Mouse (Mus musculus) spleen, postnatal 14 days (tissue): ENCODE results near the gene Plppr5.

Source experiments
- DNase-seq, 2 experiments: peaks; one replicate each; pipeline ENCODE4 v3.0.0; 2021 to 2022; ENCODE audit warnings: low spot score in 2 of 2

Gene Plppr5

DNA sequence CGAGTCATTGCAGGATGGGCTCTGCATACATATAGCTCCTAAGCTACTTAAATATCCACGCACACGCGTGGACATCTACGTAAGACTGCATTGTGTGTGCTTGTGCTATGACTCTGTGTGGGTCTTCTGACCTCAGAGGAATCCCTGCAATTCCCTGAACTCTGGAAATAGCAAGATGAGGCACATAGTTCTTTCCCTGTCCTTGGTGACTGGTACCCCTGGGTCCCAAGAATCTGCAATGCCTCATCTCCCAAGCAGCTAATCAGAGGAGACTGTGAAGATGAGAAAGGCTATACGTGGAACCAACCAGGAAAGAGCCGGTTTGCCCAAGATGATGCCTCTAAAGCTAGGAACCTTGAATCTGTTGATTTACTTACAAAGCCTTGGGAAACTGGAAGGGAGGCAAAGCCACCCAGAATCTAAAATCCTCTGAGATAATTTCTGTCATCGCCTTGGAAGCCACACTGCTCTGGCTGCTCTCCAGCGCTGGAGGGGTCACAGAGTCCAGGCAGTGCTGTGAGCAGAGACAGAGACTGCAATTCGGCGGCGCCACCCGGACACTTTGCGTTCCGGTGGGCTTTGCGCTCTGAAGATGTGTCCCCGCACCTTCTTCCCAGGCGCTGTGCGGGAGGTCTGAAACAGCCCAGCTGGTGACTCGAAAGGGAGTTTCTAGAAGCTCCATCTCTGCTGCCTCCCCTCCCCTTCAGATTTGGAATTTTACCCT lies at the start of gene Plppr5:
TSS of gene Plppr5 (plus strand) at position 308 of the 724 bp plus-strand sequence.
- no peak for DNase-seq

DNA sequence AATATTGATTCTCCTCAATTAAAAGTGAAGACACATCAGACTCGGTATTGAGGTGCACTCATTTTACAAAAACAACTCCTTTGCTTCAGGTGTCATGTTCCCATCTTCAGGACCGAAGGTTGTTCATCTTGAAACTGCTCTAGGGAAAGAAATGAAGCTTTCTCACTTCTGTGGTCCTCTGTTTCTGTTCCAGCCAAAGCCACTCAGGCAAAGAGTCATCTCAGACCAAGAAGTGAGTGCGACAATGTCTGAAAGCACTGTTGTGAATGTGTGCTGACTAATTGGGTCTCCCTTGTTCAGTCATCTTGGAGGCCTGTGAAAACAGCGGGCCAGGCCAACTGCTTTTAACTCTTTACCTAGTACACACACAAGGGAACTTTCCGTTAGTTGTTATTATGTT lies 24.7 kb upstream of the Plppr5 start:
- DNase-seq: no peak

DNA sequence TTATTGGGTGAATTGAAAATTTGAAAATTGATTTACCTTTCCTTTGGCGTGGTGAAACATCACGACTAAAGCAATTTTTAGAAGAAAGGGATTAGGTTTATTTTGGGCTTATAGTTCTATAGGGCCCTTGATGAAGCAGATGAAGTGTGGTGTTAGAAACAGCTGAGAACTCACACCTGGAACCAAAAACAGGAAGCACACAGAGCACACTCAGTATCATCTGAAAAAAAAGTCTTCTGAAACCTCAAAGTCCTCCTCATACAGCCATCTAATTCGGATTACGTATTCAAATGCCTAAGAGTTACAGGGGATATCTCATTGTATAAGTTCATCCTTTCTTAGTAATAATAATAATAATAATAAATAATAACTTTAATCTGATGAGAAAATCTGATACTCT lies 24.1 kb upstream of the Plppr5 start:
- no peak for DNase-seq

DNA sequence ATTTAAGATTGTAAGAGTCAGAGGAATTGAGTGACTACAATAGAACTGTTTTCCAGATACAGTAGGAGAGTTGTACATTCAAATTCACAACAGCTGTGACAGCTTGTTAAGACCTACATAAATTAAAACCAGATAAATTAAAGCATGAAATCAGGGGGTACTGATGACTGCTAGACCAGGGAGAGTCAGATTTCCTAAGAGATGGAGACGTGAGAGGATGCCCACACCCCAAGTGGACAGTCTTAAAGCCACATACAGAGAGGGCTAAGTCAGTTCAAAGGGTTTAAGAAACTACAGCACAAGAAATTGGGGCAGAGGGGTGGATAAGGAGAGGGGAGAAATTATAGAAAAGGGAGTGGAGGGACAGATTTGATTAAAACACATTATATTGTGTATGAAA lies 17.7 kb upstream of the Plppr5 start:
- no peak for DNase-seq

DNA sequence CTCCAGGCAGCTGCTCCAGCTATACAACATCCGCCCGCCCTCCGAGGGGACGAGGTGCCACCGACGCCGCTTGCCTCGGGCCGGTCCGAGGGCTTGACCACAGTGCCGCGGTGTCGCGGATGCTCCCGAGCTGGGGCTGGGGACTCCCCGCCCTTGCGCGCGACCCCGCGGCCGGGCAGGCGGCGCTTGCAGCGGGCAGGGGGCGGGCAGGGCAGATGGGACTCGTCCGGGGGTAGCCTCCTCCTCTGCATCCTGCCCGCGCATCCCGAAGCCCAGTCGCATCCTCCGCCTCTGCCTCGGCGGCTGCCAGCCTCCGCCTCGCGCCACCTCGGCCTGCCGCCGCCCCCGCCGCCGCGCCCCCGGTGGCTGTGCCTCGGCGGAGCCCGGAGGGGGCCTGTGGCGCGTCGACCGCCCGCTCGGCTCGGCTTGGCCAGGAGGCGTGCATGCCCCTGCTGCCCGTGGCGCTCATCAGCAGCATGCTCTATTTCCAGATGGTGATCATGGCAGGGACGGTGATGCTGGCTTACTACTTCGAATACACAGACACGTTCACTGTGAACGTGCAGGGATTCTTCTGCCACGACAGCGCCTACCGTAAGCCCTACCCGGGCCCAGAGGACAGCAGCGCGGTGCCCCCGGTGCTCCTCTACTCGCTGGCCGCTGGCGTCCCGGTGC lies 754 bp downstream of the Plppr5 start:
- DNase-seq: no peak

DNA sequence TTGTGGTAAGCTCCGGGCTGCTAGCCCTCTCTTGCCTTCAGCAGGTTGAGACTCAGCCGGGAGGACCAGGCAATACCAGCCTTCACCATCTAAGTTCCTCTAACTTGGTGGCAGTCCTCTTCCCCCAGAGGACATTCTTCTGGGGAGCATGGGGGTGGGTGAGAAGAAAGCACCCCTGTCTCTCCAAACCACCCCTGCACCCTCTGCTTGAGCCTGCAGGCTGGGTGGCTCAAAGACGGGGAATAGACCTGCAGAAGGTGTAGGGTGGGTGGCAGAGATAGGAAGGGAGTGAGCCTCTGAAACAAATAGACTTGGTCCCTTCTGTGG lies 1.3 kb downstream of the Plppr5 start:
- DNase-seq: no peak

DNA sequence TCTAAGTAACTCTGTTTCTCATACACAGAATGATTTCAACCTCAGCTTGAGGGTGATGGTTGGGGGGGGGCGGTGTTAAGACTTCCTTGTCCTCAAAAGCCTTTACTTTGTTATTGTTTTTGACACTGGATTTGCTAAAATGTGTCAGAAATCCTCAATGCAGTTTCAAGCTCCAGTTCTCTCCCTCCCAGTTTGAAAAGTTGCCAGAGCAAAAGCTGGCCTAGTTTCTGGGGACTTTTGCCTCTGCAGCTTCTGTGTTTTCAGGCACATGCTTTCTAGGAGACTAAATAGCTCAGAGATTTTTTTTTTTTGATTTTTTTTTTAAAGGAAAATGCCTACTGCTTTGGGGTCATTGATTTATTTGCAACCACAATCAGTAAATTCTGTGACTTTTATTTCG lies 2.7 kb downstream of the Plppr5 start:
- DNase-seq: no peak

DNA sequence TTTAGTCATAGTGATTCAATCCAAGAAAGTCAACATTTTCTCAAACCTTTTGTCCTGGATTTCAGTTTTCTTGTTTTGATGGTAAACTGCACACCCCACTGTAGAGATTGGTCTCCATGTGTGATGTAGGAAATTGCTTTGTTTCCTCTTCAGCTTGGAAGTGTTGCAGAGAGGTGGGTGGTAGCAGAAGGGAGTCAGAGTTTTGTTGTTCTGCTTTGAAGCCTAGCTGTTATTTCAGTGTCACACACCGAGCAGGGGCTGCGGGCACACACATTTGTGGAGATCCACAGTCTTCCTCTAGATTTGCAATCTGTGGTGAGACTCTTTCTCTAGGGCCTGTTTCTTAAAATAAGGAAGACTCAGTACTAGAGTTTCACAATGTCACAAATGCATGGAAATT lies 8.0 kb downstream of the Plppr5 start:
- DNase-seq: no peak

DNA sequence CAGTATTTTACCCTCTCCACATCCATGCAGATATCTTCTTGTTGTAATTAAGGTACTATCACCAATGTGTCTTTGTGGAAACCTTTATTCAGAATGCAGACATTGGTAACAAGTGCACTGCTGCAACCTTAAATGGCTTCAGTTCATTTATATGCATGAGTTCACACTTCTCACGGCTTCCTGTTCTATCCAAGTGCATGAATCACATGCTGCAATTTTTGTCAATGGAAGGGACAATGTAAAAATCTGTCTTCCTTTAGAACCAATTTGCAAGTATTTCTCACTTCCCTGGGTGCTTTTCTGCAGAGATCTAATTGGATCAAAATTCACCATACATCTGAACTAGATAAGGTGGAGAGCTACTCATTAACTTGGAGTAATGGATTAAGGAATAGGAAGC lies 27.8 kb downstream of the Plppr5 start:
- no peak for DNase-seq

DNA sequence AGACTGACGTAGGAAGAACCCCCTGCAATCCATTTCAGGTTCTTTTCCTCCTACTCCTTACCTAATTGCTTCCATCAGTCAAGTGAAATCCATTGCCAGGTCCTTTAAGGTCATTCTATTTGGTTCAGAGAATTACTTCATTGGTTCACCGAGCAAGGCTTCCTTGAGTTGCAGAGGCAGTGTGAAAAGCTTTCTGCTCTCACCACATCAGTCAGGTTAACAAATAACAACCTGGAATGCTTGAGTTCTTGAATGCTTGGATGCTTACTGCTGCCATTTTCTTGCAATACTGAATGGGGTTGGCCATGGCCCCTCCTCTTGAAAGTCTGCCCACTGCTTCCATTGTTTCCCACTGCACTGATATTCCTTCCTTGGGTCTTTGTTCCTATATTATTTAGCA lies 28.8 kb downstream of the Plppr5 start:
- DNase-seq: no peak

DNA sequence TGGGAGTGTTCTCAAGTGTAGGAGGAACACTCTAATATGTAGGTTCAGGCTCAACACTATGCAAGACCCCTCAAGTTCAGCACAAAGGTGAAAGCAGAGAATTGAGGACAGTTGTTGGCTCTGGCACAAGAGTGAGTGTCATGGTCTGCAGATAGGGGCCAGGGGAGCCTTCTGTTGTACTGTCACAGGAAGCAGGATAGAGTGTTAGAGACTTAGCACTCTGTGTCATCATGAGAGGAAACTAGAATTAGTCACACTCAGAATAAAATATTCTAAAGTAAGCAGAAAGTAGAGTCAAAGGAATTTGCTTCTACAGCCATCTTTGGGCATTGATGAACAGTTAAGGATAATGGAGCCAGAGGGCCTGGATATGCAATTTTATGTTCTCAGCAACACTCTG lies 31.7 kb downstream of the Plppr5 start:
- no peak for DNase-seq

DNA sequence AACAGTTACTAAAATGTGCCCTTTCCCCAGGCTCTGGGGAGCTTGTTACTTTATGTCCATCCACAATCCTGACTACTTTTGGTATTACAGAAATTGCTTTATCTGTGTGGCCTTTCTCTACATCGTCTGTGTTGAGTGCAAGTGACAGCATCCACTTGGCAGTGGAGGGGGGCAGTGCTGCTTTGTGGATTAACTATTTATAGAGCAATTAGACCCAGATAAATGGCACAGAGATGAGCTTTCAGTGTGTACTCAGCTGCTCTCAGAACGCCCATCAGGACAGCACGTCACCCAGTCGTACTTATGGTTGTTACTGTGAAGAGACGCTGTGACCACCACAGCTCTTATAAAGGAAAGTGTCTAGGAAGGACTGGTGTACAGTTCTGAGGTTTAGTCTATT lies 36.8 kb downstream of the Plppr5 start:
- DNase-seq: no peak

DNA sequence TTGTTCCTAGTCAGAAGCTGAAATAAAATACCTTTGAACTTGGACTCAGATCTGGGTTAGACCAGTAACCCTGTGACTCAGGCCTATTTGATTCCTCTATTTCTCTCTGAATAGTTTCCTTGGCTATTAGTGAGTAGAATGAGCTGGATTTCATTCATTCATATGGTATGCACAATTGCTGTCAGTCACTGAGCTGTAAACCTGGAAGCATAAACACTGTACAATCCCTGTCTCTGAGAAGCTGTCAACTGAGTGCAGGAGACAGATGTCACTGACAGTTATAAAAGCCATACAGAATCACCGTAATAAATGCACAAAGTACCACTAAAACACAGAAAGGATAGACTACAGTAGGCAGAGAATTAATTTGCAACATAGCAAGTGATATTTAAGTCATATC lies 40.2 kb downstream of the Plppr5 start:
- DNase-seq: no peak

DNA sequence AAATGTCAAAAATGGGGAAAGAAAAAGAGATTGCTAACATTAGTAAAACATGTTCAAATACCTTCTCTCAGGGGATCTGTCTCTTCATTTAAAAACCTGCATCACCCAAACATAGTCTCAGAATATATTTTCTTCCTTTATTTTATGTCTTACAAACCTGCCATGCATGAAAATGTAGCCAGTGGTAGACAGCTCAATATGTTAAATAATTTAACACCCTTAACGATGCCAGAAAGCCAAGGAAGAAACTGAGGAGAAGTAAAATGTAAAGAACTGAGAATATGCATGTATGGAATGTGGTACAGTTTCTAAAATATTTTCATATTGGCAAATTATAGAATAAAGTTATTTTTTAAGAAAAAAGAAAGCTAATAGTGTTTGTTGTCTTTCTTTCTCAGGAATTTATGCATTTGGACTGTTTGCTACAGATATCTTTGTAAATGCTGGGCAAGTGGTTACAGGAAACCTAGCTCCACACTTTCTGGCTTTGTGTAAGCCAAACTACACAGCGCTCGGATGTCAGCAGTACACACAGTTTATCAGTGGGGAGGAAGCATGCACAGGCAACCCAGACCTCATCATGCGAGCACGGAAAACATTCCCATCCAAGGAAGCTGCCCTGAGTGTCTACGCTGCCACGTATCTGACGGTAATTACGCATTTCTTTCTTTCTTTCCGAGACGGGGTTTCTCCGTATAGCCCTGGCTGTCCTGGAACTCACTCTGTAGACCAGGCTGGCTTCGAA lies 50.8 kb downstream of the Plppr5 start:
- no peak for DNase-seq

DNA sequence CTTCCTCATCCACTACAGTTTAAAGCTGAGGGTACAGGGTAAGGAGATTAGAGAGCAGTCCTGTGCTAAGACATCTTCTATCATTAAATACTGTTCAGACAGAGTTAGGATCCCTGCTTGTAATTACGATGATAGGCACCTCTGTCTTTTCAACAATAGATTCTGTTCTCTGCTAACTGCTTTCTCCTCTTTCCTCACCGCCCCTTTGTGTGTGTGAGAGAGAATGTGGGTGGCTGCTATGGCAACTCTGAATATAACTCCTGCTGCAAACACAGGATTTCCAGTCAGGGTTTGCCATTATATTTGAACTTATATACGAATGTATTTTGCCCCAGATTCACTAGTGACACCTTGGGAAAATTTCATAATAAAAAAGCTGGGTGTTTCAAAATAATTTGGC lies 54.2 kb downstream of the Plppr5 start:
- no peak for DNase-seq

DNA sequence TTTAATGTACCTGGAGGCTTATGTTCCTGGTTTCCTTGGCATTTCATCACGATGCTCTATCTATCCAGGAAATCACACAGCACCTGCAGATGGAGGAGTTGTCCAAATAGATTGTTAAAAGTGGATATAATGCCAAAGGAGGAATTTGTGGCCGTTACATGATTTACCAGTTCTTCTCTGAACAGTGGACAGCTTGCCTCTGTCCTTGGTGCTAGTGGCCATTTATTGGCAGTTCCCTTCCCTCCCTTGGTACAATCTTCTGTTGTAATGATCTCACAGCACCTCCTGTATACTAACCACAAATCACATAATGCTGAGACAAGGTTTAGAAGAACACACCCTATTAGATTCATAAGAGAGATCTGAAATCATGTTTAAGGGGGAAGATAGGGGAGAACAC lies 55.7 kb downstream of the Plppr5 start:
- no peak for DNase-seq

DNA sequence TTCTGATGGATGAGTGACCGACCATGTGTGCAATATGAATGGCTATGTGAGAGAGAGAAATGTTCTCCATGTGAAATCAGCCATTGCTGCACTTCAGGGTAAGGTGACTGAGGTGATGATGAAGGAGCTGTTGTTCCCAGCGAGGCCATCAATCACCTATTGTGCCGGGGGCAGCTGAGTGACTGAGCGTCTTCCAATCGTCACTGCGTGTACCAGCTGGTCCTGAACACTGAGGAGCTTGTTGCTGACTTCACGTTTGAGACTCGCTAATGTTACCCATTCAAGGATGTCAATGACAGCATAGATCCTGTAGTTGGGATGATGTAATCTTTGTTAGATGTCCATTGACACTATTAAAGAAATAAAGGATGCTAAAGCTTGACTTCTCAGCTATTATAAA lies 74.0 kb downstream of the Plppr5 start:
- no peak for DNase-seq

DNA sequence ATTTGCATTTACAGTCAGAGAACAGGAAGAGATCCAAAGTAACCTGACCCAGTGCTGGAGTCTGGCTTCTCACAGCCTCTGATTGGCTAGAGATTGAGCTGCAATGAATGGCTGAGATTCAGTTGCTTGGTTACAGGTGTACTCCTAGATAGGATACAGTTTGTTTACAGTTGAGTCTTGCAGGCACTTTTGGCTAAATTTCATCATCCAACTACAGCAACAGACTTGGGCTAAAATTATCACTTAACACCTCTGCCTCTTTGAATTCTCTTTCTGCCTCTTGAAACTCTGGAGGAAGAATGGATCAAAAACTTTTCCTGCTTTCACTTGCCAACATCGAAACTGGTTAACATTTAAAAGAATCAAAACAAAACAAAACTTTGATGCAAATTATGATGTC lies 89.7 kb downstream of the Plppr5 start:
- no peak for DNase-seq

DNA sequence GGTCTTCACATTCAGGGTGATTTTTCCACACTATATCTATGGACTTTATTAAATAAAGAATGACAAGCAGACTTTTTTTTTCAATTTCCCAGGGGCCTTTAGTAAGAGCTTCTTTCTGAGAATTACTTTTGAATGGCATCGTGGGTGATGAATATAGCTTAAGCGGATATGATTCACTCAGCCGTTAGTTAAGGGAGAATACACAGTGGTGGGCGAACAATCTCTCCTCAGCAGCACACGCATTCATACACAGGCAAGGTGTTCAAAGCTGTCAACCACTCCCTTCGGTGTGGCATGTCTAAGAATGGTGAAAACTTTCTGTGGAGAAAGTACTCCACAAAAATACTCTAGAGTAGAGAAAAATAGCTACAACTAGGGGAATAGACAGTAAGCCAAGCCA lies 104.6 kb downstream of the Plppr5 start:
- no peak for DNase-seq

DNA sequence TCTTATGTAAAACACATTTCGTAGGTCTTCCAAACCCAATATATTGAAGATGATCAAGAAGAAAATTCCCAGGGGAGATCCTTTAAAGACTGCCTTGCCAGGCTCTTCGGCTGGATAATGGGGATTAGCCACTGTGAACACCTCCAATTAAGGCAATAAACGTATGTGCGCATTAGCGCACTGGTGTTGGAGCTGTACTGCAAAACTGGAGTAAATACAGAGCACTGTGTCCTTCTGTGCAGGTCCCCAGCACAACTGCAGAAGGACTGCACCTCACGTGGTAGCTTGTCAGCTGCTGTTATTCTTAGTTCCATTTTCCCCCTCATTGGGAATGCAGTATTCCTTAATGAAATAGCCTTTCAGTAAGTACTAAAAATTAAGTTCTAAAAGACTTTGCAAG lies 110.0 kb downstream of the Plppr5 start:
- DNase-seq: no peak

DNA sequence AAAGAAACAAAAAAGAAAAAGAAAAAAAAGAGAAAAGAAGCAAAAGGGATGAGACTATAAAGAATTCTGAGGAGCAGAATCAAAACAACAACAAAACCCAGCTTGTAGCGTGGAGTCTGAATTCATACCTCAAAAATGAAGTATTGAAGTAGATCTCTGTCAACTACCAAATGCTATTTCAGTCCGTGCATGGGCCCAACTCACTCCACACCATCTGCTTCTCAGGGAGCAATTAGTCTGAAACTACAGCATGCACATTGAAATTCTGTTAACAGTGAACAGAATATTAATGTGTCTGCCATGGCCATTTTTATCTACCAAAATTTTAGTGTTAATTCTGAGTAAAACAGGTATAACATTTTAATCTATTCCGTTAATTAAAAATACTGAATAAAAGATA lies 111.4 kb downstream of the Plppr5 start:
- no peak for DNase-seq

DNA sequence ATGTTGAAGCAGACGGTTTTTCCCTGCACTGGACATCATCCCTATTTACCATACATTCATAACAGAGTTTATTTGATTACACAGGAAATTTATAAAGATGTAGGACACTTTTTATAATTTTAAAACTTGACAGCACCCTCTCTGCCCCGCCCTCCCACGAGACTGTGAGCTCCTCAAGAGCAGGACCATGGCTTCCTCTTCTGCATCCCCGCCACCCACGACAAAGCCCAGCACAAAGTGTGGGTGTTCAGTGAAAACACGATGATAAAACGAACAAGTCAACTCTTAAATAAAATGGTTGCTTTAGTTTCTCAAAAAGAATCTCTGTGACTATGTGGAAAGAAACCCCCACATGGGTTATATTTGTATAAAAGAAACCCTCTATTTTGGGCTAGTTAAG lies 112.0 kb downstream of the Plppr5 start:
- no peak for DNase-seq

DNA sequence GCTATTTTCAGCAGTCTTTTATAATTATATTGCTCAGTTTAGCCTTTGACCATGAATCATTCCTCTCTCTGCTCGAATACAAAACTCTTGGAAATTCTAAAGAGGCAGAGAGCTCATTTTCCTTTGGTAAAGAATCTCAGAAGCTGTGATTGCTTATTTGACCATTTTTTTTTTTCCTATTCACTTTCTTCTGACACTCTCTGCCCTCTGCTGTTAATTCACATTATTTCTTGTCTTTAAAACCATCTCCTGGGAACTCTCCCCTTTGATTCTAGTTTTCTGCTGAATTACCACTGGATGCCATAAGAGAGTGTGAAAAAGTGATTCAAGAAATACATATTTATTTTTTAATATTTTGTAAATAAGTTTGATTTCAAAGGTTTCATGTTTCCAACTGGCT lies 120.1 kb downstream of the Plppr5 start:
- DNase-seq: no peak
